Mouse (Mus musculus) left cerebral cortex, postnatal 10 days (tissue): ENCODE results near the gene Cntn6. TPM values are rescaled to one million over a fixed set of nuclear protein-coding genes. Genes with fewer than 3 reads are reported as not detected.
A peak's percentile ranks its signal among the peaks of the same experiment; 100 is the strongest.

Experiments
- DNase-seq, 2 experiments: peaks; one replicate each; pipeline ENCODE4 v3.0.0; 2021 to 2022; ENCODE audit warnings: low spot score in 2 of 2, mixed read lengths in 1 of 2; ENCODE audit errors: extremely low spot score in 1 of 2
- intact Hi-C: fragments of 180-260 bp; cut with DNase I; formaldehyde crosslinking; loops from one replicate; pipeline ENCODE4 v1.15.1; 2025
- total RNA-seq, 2 experiments: library from RNA; stranded (reverse); gene quantifications; 2 replicates each; pipeline ENCODE4 v1.2.3; 2021

Cntn6 gene
- 10 to 100 TPM; 52.7 to 56.9 TPM for total RNA-seq

- DNase-seq: peak in 1 of 2 experiments; percentile 28
- intact Hi-C loops: loop anchor here (10.0 kb wide), 2 partner anchors 458 to 1182 kb away; partner anchors contain the start of gene Cntn4
These were observed at the start of gene Cntn6 for GRCm38 (mm10) chr6:104492490-104493431. Cntn6 (plus strand) TSS chr6:104492790.

GRCm38 (mm10) chr6:104443731-104444130, 48.9 kb upstream of the Cntn6 start:
- intact Hi-C loops: no loop called here
- no peak for DNase-seq

GRCm38 (mm10) chr6:104470706-104471105, 21.9 kb upstream of the Cntn6 start:
- intact Hi-C loops: no loop called here

GRCm38 (mm10) chr6:104479242-104479641, 13.3 kb upstream of the Cntn6 start:
- intact Hi-C loops: no loop called here
- no peak for DNase-seq

More at GRCm38 (mm10) chr6:104470706-104471105, 21.9 kb upstream of the Cntn6 start:
- no peak for DNase-seq

GRCm38 (mm10) chr6:104493459-104493858, 869 bp downstream of the Cntn6 start:
- intact Hi-C loops: loop anchor here (10.0 kb wide), 2 partner anchors 459 to 1181 kb away; partner anchors contain the start of gene Cntn4

GRCm38 (mm10) chr6:104495801-104496200, 3.2 kb downstream of the Cntn6 start:
- intact Hi-C loops: loop anchor here (10.0 kb wide), 2 partner anchors 461 to 1179 kb away; partner anchors contain the start of gene Cntn4
- DNase-seq: no peak

More at GRCm38 (mm10) chr6:104493459-104493858, 869 bp downstream of the Cntn6 start:
- DNase-seq: no peak

GRCm38 (mm10) chr6:104563993-104564392, 71.4 kb downstream of the Cntn6 start:
- intact Hi-C loops: no loop called here
- DNase-seq: no peak

GRCm38 (mm10) chr6:104569564-104569963, 77.0 kb downstream of the Cntn6 start:
- intact Hi-C loops: no loop called here
- no peak for DNase-seq

- no peak for DNase-seq
- intact Hi-C loops: no loop called here
These were observed 95.4 kb downstream of the Cntn6 start for GRCm38 (mm10) chr6:104588028-104588427.

GRCm38 (mm10) chr6:104600838-104601397, 108.3 kb downstream of the Cntn6 start:
- intact Hi-C loops: no loop called here
- no peak for DNase-seq

- intact Hi-C loops: no loop called here
- no peak for DNase-seq
These were observed 110.3 kb downstream of the Cntn6 start for GRCm38 (mm10) chr6:104602894-104603293.

GRCm38 (mm10) chr6:104603371-104603770, 110.8 kb downstream of the Cntn6 start:
- intact Hi-C loops: no loop called here
- DNase-seq: peak; percentile 6 to 16

GRCm38 (mm10) chr6:104605214-104605613, 112.6 kb downstream of the Cntn6 start:
- no peak for DNase-seq
- intact Hi-C loops: no loop called here

GRCm38 (mm10) chr6:104653518-104653917, 160.9 kb downstream of the Cntn6 start:
- intact Hi-C loops: no loop called here
- no peak for DNase-seq

- DNase-seq: no peak
- intact Hi-C loops: no loop called here
These were observed 176.1 kb downstream of the Cntn6 start for GRCm38 (mm10) chr6:104668701-104669100.

- DNase-seq: no peak
These were observed 181.7 kb downstream of the Cntn6 start for GRCm38 (mm10) chr6:104674249-104674648.

GRCm38 (mm10) chr6:104679809-104680495, 187.4 kb downstream of the Cntn6 start:
- no peak for DNase-seq
- intact Hi-C loops: no loop called here

More at GRCm38 (mm10) chr6:104674249-104674648, 181.7 kb downstream of the Cntn6 start:
- intact Hi-C loops: no loop called here

- no peak for DNase-seq
- intact Hi-C loops: no loop called here
These were observed 195.4 kb downstream of the Cntn6 start for GRCm38 (mm10) chr6:104687980-104688379.

GRCm38 (mm10) chr6:104688439-104689125, 196.0 kb downstream of the Cntn6 start:
- intact Hi-C loops: no loop called here
- DNase-seq: no peak
